Mouse (Mus musculus): ENCODE measurements around the gene Ubxn11. TPM values are rescaled to one million over a fixed set of nuclear protein-coding genes. Genes with fewer than 3 reads are reported as not detected.

The Ubxn11 gene
- polyA plus RNA-seq, 1 experiment from 2014 or later, result 11.5 TPM

DNA sequence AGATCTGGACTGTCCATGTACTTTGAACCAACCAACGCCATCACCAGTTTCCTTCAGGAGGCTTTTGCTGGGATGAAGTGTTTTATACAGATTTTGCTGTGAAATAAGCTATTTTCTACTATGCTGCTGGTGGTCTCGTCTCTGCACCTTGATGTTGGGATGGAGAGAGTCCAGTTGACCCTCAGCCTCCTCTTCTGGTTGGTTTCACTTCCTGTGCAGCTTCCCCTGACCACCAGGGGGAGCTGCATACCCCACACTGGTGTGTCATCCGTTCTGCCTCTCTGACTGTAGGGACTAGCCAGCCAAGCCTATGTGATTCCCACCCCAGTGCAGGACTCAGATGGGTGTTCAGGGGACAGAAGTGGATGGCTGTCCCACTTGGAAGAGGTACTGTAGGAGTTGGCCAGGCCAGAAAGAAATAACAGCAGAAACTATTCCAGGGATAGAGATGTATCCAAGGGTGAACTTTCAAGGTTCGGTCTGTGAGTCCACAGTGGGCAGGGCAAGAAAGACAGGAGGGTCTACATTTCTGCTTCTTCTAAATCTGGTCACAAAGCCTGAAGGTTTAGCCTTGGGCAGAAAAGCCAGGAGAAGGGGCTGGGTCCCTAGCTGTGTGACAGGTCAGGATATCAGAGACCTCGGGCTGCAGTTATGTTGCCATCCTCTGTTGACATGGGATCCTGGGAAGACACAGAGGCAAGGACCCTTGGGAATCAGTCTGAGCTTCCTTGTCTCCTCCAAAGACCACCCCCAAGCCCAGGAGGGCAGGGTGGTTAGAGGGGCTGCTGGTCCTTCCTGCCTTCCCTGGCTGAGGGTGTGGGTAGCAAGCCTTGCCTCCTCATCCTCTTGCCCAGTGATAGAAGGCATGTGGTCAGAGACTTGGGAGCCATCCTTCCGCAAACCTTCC, 9.7 kb upstream of the Ubxn11 start:
- Histone ChIP-seq H3K27me3 (no peaks in the 10 kb centered on the region), H3K27ac (no peak overlapping the region), H3K4me1 (no peaks in the 10 kb centered on the region), H3K36me3 (no peaks in the 10 kb centered on the region), H3K4me3 (no peak overlapping the region), H3K9ac (no peak overlapping the region), H3K9me3 (no peaks in the 10 kb centered on the region), H3K4me2 (replicated peaks) (no peak overlapping the region)
- ATAC-seq (ENCODE audit: insufficient number of reproducible peaks, insufficient read depth, low FRiP score, low TSS enrichment), result no peak
- WGBS, result 70% methylated on average over 6 of the region's 6 CpGs

DNA sequence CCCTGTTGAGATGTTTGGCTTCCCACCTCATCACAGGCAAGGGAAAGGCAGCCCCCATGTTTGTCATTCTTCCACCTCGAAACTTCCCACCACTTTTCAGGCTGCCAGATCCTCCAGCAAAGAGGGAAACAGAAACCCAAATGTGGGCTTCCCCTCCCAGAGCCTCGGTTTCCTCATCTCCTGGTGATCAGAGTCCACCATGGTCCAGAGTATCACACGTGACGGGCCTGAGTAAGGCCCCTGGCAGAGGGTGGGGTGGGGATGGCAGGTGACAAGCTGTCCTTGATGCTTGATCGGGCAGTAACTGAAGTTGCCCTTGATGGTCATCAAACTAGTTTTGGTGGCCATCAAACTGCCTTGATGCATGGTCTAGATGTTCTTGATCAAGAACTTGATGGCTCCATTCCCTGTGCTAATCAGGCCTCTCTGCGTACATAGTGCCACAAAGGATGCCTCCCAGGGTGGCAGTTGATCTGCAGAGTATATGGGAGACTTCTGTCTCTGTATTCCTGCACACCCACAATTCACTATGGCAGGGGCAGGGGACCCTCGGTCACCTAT, 8.3 kb upstream of the Ubxn11 start:
- no peaks in the 10 kb centered on the region for H3K4me1 ChIP-seq
- no peaks in the 10 kb centered on the region for H3K36me3 ChIP-seq
- no peak overlapping the region for H3K4me3 ChIP-seq
- no peak for ATAC-seq (ENCODE audit: insufficient number of reproducible peaks, insufficient read depth, low FRiP score, low TSS enrichment)
- no peak overlapping the region for H3K9ac ChIP-seq
- H3K4me2 ChIP-seq (replicated peaks), result no peak overlapping the region
- H3K27me3 ChIP-seq, result no peaks in the 10 kb centered on the region
- WGBS, result 85% methylated on average over 7 of the region's 7 CpGs
- no peaks in the 10 kb centered on the region for H3K9me3 ChIP-seq
- no peak overlapping the region for H3K27ac ChIP-seq

DNA sequence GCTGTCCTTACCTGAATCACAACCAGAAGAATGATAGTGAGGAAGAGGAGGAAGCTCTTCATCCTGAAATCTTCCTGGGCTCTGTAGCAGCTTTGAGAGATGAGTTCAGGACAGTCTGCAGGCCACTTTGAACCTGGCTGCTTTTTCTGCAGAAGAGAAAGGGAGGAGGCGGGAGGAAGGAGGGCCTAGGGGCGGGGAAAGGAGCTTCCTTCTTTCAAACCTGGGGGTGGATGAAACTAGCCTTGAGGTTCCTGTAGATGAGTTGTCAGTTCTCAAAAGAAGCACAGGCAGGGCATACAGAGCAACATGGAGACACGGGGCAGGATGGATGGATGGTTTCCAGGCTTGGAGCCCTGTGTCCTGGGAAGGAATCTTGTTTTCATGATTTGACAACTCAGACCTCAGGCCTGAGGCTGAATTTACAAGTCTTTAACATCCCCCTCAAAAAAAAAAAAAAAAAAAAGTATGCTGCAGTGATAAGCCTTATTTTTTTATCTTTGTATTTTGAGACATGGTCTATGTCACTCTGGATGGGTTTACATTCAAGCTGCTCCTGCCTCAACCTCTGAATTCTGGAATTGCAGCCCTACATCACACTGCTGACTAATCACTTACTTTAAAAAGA, 7.3 kb upstream of the Ubxn11 start, which contains the start of gene Cd52:
Cd52 (minus strand) TSS at position 160 of the 625 bp plus-strand sequence.
- no peak within 1 kb of the TSS for H3K4me3 ChIP-seq
- H3K9me3 ChIP-seq, result no peaks in the 10 kb centered on the region
- no peaks in the 10 kb centered on the region for H3K27me3 ChIP-seq
- no peak within 1 kb of the TSS for H3K27ac ChIP-seq
- H3K4me1 ChIP-seq, result no peaks in the 10 kb centered on the region
- no peak for ATAC-seq (ENCODE audit: insufficient number of reproducible peaks, insufficient read depth, low FRiP score, low TSS enrichment)
- H3K4me2 ChIP-seq (replicated peaks), result no peak within 1 kb of the TSS
- H3K36me3 ChIP-seq, result no peaks in the 10 kb centered on the region
- H3K9ac ChIP-seq, result no peak within 1 kb of the TSS
- 62% methylated on average over 3 of the region's 3 CpGs for WGBS

DNA sequence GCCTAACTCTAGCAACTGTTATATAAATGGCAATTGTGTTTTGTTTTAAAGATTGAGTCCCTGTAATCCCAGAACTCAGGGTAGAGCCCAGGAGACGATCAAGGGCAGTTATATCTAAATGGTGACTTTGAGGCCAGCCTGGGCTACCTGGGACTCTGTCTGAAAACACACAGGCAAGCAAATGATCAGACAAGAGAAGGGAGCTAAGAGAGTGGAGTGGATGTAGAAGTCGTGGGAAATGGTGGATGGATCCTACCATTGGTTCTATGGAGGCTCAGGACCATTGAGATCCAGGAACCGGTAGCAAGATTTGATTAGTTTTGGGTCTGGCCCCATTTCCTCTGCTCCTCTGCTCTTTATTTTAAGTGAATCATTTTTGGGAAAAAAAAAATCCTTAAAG, 6.2 kb upstream of the Ubxn11 start:
- Histone ChIP-seq H3K4me2 (replicated peaks) (no peak overlapping the region), H3K9ac (no peak overlapping the region), H3K4me3 (no peak overlapping the region), H3K36me3 (no peaks in the 10 kb centered on the region), H3K4me1 (no peaks in the 10 kb centered on the region), H3K9me3 (no peaks in the 10 kb centered on the region), H3K27me3 (no peaks in the 10 kb centered on the region), H3K27ac (no peak overlapping the region)
- 80% methylated on average over 3 of the region's 3 CpGs for WGBS
- no peak for ATAC-seq (ENCODE audit: insufficient number of reproducible peaks, insufficient read depth, low FRiP score, low TSS enrichment)

DNA sequence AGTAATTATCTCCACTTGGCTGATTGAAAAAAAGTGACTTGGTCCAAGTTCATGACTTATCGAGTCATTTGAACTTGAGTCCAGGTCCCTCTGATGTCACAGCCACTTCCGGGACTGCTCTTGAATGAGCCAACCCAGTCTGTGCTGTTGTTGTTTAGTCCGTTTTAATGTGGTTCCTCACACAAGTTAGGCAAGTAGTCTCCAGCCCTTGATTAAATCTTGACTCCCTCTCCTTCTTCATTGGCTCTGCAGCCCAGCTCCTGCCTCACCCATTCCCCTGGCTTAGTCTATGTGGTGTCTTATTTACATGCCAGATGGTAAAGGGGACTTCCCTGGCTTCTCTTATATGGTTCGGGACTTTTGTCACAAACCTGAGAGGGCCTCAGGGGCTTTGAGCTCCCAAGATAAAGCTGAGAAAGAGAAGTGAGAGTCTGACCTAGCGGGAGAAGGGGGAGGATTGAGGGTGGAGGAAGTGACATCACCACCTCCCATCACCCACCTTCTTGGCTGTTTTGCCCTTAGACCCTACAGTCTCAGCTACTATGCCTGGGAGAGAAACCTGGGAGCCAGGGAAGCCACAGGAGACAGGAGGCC, 5.3 kb upstream of the Ubxn11 start:
- no peaks in the 10 kb centered on the region for H3K36me3 ChIP-seq
- ATAC-seq (ENCODE audit: insufficient number of reproducible peaks, insufficient read depth, low FRiP score, low TSS enrichment), result no peak
- no peak overlapping the region for H3K4me2 ChIP-seq (replicated peaks)
- H3K27me3 ChIP-seq, result no peaks in the 10 kb centered on the region
- H3K27ac ChIP-seq, result no peak overlapping the region
- H3K9ac ChIP-seq, result no peak overlapping the region
- no peaks in the 10 kb centered on the region for H3K9me3 ChIP-seq
- H3K4me3 ChIP-seq, result no peak overlapping the region
- no peaks in the 10 kb centered on the region for H3K4me1 ChIP-seq
- 68% methylated on average over 5 of the region's 5 CpGs for WGBS

DNA sequence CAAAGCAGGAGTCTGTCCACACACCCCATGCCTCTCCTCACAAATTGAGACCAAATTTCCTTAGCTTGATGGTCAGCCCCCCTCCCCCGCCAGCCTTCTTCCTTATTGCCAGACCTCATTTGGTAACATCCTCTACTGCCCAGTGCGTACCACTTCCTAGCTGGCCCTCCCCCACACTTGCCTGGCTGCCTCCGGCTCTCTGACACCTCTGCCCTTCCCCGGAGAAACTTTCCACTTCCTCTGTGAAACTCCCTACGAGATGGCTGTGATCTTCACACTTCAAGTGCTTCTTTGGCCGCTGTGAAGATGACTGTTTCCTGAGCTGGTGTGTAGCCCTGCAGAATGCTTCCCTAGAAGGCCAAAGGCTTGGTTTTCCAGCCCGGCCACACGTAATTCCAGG, 3.7 kb upstream of the Ubxn11 start:
- 58% methylated on average over 8 of the region's 8 CpGs for WGBS
- Histone ChIP-seq H3K9me3 (no peaks in the 10 kb centered on the region), H3K4me1 (0 out of 2 replicates have a peak, but pooled peaks cover 2% of the 10 kb centered on the region), H3K27ac (no peak overlapping the region), H3K36me3 (no peaks in the 10 kb centered on the region), H3K4me2 (replicated peaks) (no peak overlapping the region), H3K4me3 (no peak overlapping the region), H3K27me3 (no peaks in the 10 kb centered on the region), H3K9ac (no peak overlapping the region)
- ATAC-seq (ENCODE audit: insufficient number of reproducible peaks, insufficient read depth, low FRiP score, low TSS enrichment), result no peak

DNA sequence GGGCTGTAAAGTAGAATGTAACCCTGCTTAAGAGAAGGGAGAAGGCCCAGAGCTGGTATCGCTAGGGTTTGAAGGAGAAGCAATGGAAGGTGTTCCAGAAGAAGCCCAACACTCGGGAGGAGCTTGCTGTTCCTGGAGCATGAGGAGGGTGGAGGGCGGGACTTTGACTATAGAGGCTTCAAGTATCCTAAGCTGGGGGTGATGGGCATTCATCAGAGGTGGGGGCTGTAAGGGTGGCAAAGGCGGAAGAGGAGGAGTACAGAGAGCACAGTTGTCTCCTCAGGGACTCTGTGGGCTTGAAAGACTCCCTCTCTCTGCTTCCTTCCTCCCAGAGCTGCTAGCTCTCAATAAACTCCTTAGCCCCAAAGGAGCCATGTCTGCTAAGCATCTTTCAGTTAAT, 2.1 kb upstream of the Ubxn11 start:
- ATAC-seq (ENCODE audit: insufficient number of reproducible peaks, insufficient read depth, low FRiP score, low TSS enrichment), result no peak
- 0 out of 2 replicates have a peak, but pooled peaks cover 2% of the 10 kb centered on the region for H3K4me1 ChIP-seq
- no peak overlapping the region for H3K27ac ChIP-seq
- H3K4me3 ChIP-seq, result no peak overlapping the region
- no peaks in the 10 kb centered on the region for H3K36me3 ChIP-seq
- 77% methylated on average over 4 of the region's 4 CpGs for WGBS
- no peaks in the 10 kb centered on the region for H3K9me3 ChIP-seq
- no peak overlapping the region for H3K4me2 ChIP-seq (replicated peaks)
- no peaks in the 10 kb centered on the region for H3K27me3 ChIP-seq
- no peak overlapping the region for H3K9ac ChIP-seq

DNA sequence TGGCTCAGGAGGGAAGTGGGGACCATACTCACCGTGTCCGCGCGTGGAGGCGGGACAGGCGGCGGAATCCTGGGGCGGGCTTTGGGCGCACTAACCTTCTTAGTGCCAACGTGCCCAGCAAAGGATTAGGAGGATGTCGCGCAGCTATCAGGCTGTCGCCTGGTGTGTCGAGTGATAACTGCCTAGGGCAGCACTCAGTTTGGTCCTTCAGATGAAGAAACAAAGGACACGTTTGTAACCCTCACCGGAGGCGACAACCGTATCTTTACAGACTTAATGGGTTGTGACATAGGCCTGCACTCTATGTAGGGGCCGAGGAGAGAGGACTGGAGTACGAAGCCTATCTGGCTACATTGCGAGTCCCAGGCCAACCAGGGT, 361 bp downstream of the Ubxn11 start:
- WGBS, result 2% methylated on average over 21 of the region's 21 CpGs

DNA sequence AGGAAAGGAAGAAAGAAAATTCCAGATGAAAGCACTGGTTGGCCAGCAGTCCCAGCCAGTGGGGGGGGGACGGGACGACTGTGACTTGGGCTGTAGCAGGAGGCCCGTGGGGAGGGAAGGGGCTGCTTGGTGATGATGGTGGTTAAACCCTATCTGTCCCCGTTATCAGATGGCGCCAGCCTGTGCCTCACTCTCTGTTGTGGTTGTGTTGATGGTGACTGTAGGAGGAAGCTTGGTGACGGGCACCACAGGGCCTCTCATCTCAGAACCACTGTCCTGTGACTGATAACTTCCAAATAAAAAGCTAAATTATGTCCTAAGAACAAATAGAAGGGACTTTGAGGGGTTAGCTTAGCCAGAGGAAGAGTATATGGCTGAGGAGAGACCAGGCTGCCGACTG, 3.7 kb downstream of the Ubxn11 start:
- ATAC-seq (ENCODE audit: insufficient number of reproducible peaks, insufficient read depth, low FRiP score, low TSS enrichment), result no peak
- H3K36me3 ChIP-seq, result no peaks in the 10 kb centered on the region
- 78% methylated on average over 7 of the region's 7 CpGs for WGBS
- H3K4me2 ChIP-seq (replicated peaks), result no peak overlapping the region
- no peak overlapping the region for H3K9ac ChIP-seq
- H3K9me3 ChIP-seq, result no peaks in the 10 kb centered on the region
- H3K27ac ChIP-seq, result no peak overlapping the region
- 0 out of 2 replicates have a peak, but pooled peaks cover 2% of the 10 kb centered on the region for H3K4me1 ChIP-seq
- no peak overlapping the region for H3K4me3 ChIP-seq
- H3K27me3 ChIP-seq, result no peaks in the 10 kb centered on the region

More for the DNA sequence above, 361 bp downstream of the Ubxn11 start:
- Histone ChIP-seq H3K4me1 (0 out of 2 replicates have a peak, but pooled peaks cover 2% of the 10 kb centered on the region), H3K27me3 (no peaks in the 10 kb centered on the region), H3K4me2 (replicated peaks) (peak overlapping the region; percentile 80), H3K9ac (peak overlapping the region; percentile 72), H3K9me3 (no peaks in the 10 kb centered on the region), H3K4me3 (peak overlapping the region; percentile 81), H3K27ac (no peak overlapping the region), H3K36me3 (no peaks in the 10 kb centered on the region)
- ATAC-seq (ENCODE audit: insufficient number of reproducible peaks, insufficient read depth, low FRiP score, low TSS enrichment), result 0 out of 2 replicates have a peak, but pooled peaks have one; percentile 7

DNA sequence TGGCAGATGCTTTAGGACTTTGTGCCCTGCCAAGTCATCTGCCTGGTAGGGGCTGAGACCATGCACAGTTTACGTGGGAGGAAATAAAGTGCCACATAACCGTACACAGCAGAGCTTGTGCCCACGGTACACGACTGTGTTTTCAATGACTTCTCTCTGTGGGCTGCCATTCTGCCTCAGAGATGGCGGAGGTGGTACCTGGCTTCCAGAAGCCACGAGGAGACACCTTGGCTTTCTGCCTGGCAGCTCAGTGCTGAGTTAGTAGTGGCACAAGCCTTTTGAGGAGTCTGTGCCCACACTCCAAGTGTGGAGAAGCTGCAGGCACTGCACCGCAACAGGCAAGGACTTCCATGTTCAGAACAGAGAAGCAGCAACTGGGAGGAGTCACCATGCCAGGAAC, 5.4 kb downstream of the Ubxn11 start:
- H3K27ac ChIP-seq, result no peak overlapping the region
- H3K9ac ChIP-seq, result no peak overlapping the region

DNA sequence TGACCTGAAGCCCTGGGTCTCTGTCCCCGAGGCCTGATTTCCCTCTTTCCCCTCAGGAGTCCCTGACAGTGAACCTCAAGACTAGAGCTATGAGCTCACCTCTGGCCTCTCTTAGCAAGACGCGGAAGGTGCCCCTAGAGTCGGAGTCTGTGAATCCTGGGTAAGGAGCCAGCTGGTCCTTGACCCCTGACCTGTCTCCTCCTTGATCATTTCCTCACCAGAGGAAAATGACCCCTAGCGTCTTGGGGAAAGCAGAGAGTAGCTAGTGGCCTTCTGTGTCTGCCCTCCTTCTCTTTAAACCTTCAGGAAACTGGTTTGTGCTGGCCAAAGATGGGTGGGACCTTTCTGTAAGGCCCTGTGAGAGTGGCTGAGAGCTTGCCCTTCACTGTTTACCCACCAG, 5.8 kb downstream of the Ubxn11 start:
- Histone ChIP-seq H3K27me3 (no peaks in the 10 kb centered on the region), H3K9ac (no peak overlapping the region), H3K27ac (no peak overlapping the region), H3K4me3 (no peak overlapping the region), H3K9me3 (no peaks in the 10 kb centered on the region), H3K4me2 (replicated peaks) (no peak overlapping the region), H3K4me1 (peaks cover 2% of the 10 kb centered on the region), H3K36me3 (no peaks in the 10 kb centered on the region)
- WGBS, result 24% methylated on average over 5 of the region's 5 CpGs
- no peak for ATAC-seq (ENCODE audit: insufficient number of reproducible peaks, insufficient read depth, low FRiP score, low TSS enrichment)

More for the DNA sequence above, 5.4 kb downstream of the Ubxn11 start:
- Histone ChIP-seq H3K4me2 (replicated peaks) (no peak overlapping the region), H3K9me3 (no peaks in the 10 kb centered on the region), H3K27me3 (no peaks in the 10 kb centered on the region), H3K4me3 (no peak overlapping the region), H3K36me3 (no peaks in the 10 kb centered on the region), H3K4me1 (0 out of 2 replicates have a peak, but pooled peaks cover 2% of the 10 kb centered on the region)
- no peak for ATAC-seq (ENCODE audit: insufficient number of reproducible peaks, insufficient read depth, low FRiP score, low TSS enrichment)
- WGBS, result 86% methylated on average over 7 of the region's 7 CpGs

All from embryonic facial prominence, embryonic 12.5 days (tissue).